Mouse (Mus musculus): ENCODE measurements at regions not wholly inside any gene's neighbourhood (a gene's known extent, or its start where the extent isn't known, plus 50 kb on each side); places are given as distances from the start of the nearest gene placed in this dataset.

- TF ChIP-seq POLR2A (IDR thresholded peaks at IDR 0.05; ENCODE audit: insufficient read length, low read depth) (no peak), POLR2AphosphoS2 (IDR thresholded peaks at IDR 0.05; ENCODE audit: insufficient read length, low read depth) (no peak), CEBPB (IDR thresholded peaks at IDR 0.05; ENCODE audit: insufficient read depth, poor library complexity, severe bottlenecking) (no peak), TCF12 (IDR thresholded peaks at IDR 0.05; ENCODE audit: insufficient read depth, poor library complexity, severe bottlenecking) (no peak), SRF (IDR thresholded peaks at IDR 0.05; ENCODE audit: control insufficient read depth, insufficient read length, low read depth) (no peak), MYOG (IDR thresholded peaks at IDR 0.05; ENCODE audit: control insufficient read depth in 1 of 3, insufficient read depth in 1 of 3, insufficient read length in 2 of 3, low read depth in 2 of 3) (no peak), MAX (IDR thresholded peaks at IDR 0.05; ENCODE audit: low read depth) (no peak), MYOD1 (IDR thresholded peaks at IDR 0.05; ENCODE audit: control insufficient read depth in 1 of 3, insufficient read length in 2 of 3, low read depth in 2 of 3) (no peak), USF1 (IDR thresholded peaks at IDR 0.05; ENCODE audit: low read depth) (no peak), E2F4 (IDR thresholded peaks at IDR 0.05; ENCODE audit: insufficient read depth) (no peak), TCF3 (IDR thresholded peaks at IDR 0.05; ENCODE audit: insufficient read length, low read depth) (no peak), REST (IDR thresholded peaks at IDR 0.05; ENCODE audit: insufficient read depth, insufficient read length) (no peak)
Measured at GRCm38 (mm10) chr11:22584100-22584487, 72.2 kb downstream of the Tmem17 start.
